Mouse (Mus musculus) MEL (cell line): ENCODE measurements around the gene Tfrc.

Experiments used
- CTCF ChIP-seq, 3 experiments: IDR thresholded peaks in 2 of 3; conservative IDR thresholded peaks in 1 of 3; 2 replicates each; pipeline ENCODE4 v1.5.1; 2011 to 2012; ENCODE audit warnings: low read length in 3 of 3, low read depth in 2 of 3, mild to moderate bottlenecking in 2 of 3, improper control_type of control experiment in 1 of 3, inconsistent platforms in 1 of 3, mixed read lengths in 1 of 3, moderate library complexity in 1 of 3; ENCODE audit not compliant: control insufficient read depth in 1 of 3, insufficient read depth in 1 of 3, poor library complexity in 1 of 3, severe bottlenecking in 1 of 3
- EP300 ChIP-seq, 2 experiments: IDR thresholded peaks; 2 replicates each; pipeline ENCODE4 v1.6.1; 2011; ENCODE audit warnings: improper control_type of control experiment in 2 of 2, low read length in 2 of 2, low read depth in 1 of 2, mild to moderate bottlenecking in 1 of 2
- MYB ChIP-seq: IDR thresholded peaks from 2 replicates; pipeline ENCODE4 v1.6.1; 2011; ENCODE audit warnings: mild to moderate bottlenecking, low read depth, low read length, improper control_type of control experiment
- RAD21 ChIP-seq: IDR thresholded peaks from 2 replicates; pipeline ENCODE4 v1.6.1; 2011; ENCODE audit warnings: mild to moderate bottlenecking, low read depth, low read length, improper control_type of control experiment
- USF2 ChIP-seq, 2 experiments: IDR thresholded peaks; 2 replicates each; pipeline ENCODE4 v1.6.1; 2011 to 2012; ENCODE audit warnings: improper control_type of control experiment in 2 of 2, low read length in 2 of 2, borderline replicate concordance in 1 of 2, inconsistent platforms in 1 of 2, low read depth in 1 of 2, mild to moderate bottlenecking in 1 of 2; ENCODE audit not compliant: insufficient read depth in 1 of 2

DNA sequence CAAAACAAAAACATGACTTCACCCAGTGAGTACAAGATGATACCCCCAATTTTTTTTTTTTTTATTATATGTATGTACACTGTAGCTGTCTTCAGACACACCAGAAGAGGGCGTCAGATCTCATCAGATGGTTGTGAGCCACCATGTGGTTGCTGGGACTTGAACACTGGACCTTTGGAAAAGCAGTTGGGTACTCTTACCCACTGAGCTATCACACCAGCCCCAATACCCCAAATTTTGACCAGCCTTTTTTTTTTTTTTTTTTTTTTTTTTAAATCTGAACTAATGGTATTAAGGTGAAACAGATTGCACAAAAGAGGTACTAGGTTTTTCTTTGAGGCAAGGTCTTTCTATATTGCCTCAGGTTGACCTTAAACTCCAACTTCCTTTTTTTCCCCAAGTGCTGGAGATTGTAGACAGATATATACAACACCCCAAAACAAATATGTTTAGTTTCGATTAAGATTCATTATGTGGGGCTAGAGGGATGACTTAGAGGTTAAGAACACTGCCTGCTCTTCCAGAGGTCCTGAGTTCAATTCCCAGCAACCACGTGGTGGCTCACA lies 4.6 kb downstream of the Tfrc start:
- TF ChIP-seq CTCF (IDR thresholded peaks at IDR 0.05 in 2 of 3, conservative IDR thresholded peaks at IDR 0.05 in 1 of 3; ENCODE audit: control insufficient read depth in 1 of 3, insufficient read depth in 1 of 3, low read depth in 2 of 3, low read length in 3 of 3, poor library complexity in 1 of 3, severe bottlenecking in 1 of 3) (peak in 1 of 3 experiments; percentile 5; a peak in 1 of 6 replicates), EP300 (IDR thresholded peaks at IDR 0.05; ENCODE audit: low read depth in 1 of 2, low read length in 2 of 2) (peak in 1 of 2 experiments; percentile 32; a peak in 1 of 4 replicates), MYB (no peak), USF2 (IDR thresholded peaks at IDR 0.05; ENCODE audit: borderline replicate concordance in 1 of 2, insufficient read depth in 1 of 2, low read depth in 1 of 2, low read length in 2 of 2) (no peak), RAD21 (no peak)
